Mouse (Mus musculus) kidney, adult 2 months (tissue): ENCODE results near the gene Zfp292. TPM values are rescaled to one million over a fixed set of nuclear protein-coding genes. Genes with fewer than 3 reads are reported as not detected.
A peak's percentile ranks its signal among the peaks of the same experiment; 100 is the strongest.

ENCODE experiments used
- DNase-seq: peaks from one replicate; pipeline ENCODE4 v3.0.0; 2021
- H3K27ac ChIP-seq: fragments of 200-500 bp; 2 replicates; pipeline ENCODE4 v1.5.1; 2012; ENCODE audit warnings: low read depth, low read length, control low read depth, inconsistent platforms; ENCODE audit not compliant: insufficient read depth
- H3K27me3 ChIP-seq: fragments of 200-500 bp; replicated peaks from 2 replicates; pipeline ENCODE4 v1.6.1; 2012; ENCODE audit warnings: mild to moderate bottlenecking, moderate library complexity, low read length, inconsistent platforms; ENCODE audit not compliant: control insufficient read depth, insufficient read depth
- H3K36me3 ChIP-seq: fragments of 200-500 bp; 2 replicates; pipeline ENCODE4 v1.6.1; 2012; ENCODE audit warnings: mild to moderate bottlenecking, moderate library complexity, low read length, inconsistent platforms; ENCODE audit not compliant: control insufficient read depth, insufficient read depth
- H3K4me1 ChIP-seq: fragments of 200-500 bp; 2 replicates; pipeline ENCODE4 v1.6.1; 2011; ENCODE audit warnings: low read length; ENCODE audit not compliant: control insufficient read depth, insufficient read depth
- H3K4me3 ChIP-seq: fragments of 200-500 bp; 2 replicates; pipeline ENCODE4 v1.5.1; 2011; ENCODE audit warnings: mild to moderate bottlenecking, low read depth, low read length, control low read depth; ENCODE audit not compliant: insufficient read depth
- CTCF ChIP-seq: fragments of 200-500 bp; conservative IDR thresholded peaks from 2 replicates; pipeline ENCODE4 v1.5.1; 2011; ENCODE audit warnings: low read depth, mild to moderate bottlenecking, control low read depth, low read length, moderate library complexity, mixed read lengths; ENCODE audit not compliant: insufficient read depth, insufficient read length
- POLR2A ChIP-seq: fragments of 200-500 bp; IDR thresholded peaks from one replicate; pipeline ENCODE4 v1.6.1; 2011; ENCODE audit warnings: low read depth, low read length, control low read depth
- WGBS: fragments of 180-500 bp; shearing (Covaris S2); methylation state at CpG from one replicate; pipeline ENCODE4 v1.1.7; 2018; 5-methylcytosine and 5-hydroxymethylcytosine counted together
- polyA plus RNA-seq: library from polyadenylated mRNA; depleted of rRNA; stranded (reverse); fragments of >200 nt; gene quantifications from 2 replicates; pipeline ENCODE4 v1.2.3, GENCODE M21; 2012

The Zfp292 gene
- polyA plus RNA-seq, 1 experiment: 1.9 TPM

- Histone ChIP-seq H3K36me3 (no peaks in the 10 kb centered on the region), H3K27me3 (no peaks in the 10 kb centered on the region), H3K27ac (no peak overlapping the region), H3K4me1 (no peaks in the 10 kb centered on the region), H3K4me3 (no peak overlapping the region)
- DNase-seq: no peak
- TF ChIP-seq POLR2A: no peak
- TF ChIP-seq CTCF: no peak
- WGBS: 75% methylated on average over 8 of the region's 8 CpGs
Measured at GRCm38 (mm10) chr4:34797294-34797983, 85.3 kb downstream of the Zfp292 start.

DNA sequence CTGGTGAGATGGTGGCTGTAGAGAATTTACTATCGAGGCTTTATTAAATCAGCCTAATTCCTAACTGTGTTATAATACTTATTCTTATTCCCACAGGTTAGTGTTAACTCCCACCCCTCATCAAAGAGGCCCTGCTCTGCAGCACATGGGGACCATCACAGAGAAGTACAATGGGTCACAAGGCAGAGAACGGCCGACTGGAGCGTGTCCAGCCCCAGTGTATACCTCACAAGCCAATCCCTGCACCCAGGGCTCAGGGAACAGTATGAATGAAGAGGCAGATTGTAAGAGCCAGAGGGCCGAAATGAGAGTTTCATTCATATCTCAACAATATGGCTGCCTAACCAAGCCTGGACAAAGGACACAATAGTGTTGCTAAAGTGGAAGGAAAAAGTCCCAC is 86.5 kb downstream of the Zfp292 start:
- no peak for DNase-seq
- no peaks in the 10 kb centered on the region for H3K36me3 ChIP-seq
- TF ChIP-seq POLR2A: no peak
- TF ChIP-seq CTCF: no peak
- H3K4me3 ChIP-seq: no peak overlapping the region
- H3K27me3 ChIP-seq: no peaks in the 10 kb centered on the region
- no peak overlapping the region for H3K27ac ChIP-seq
- no peaks in the 10 kb centered on the region for H3K4me1 ChIP-seq
- WGBS: 69% methylated on average over 5 of the region's 5 CpGs

- peak; percentile 37 for DNase-seq
- WGBS: 71% methylated on average over 3 of the region's 3 CpGs
- Histone ChIP-seq H3K4me1 (no peaks in the 10 kb centered on the region), H3K27ac (no peak overlapping the region), H3K4me3 (no peak overlapping the region), H3K27me3 (no peaks in the 10 kb centered on the region), H3K36me3 (no peaks in the 10 kb centered on the region)
- TF ChIP-seq CTCF: no peak
- TF ChIP-seq POLR2A: no peak
Measured at GRCm38 (mm10) chr4:34786476-34786875, 96.3 kb downstream of the Zfp292 start.

GRCm38 (mm10) chr4:34785646-34786045 is 97.1 kb downstream of the Zfp292 start:
- Histone ChIP-seq H3K27ac (no peak overlapping the region), H3K36me3 (no peaks in the 10 kb centered on the region), H3K27me3 (no peaks in the 10 kb centered on the region), H3K4me1 (no peaks in the 10 kb centered on the region), H3K4me3 (no peak overlapping the region)
- TF ChIP-seq POLR2A (no peak), CTCF (no peak)
- no peak for DNase-seq
- WGBS: 41% methylated on average over 2 of the region's 2 CpGs

DNA sequence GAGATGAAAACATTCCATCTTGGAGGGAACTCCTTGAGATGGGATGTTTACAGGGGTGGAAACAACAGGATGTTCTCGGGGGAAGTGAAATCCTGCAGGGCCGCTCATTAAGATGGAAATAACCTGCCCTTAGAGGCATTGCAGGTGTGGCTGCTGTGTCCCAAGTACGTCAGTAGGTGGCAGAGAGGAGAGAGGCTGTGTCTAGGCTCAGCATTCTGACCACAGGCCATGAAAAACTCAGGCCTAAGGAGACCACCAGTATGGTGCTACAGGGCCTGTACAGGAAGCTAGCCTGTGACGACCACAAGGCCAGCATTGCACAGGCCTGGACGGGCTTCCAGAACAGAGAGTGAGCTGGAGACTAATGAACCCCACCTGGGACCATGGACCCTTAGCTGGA is 97.9 kb downstream of the Zfp292 start:
- DNase-seq: no peak

GRCm38 (mm10) chr4:34782730-34783129 is 100.0 kb downstream of the Zfp292 start:
- TF ChIP-seq CTCF (peak; percentile 36; the same call in 1 of the 2 replicates), POLR2A (no peak)
- DNase-seq: no peak
- 29% methylated on average over 4 of the region's 4 CpGs for WGBS

More for the DNA sequence above, 97.9 kb downstream of the Zfp292 start:
- Histone ChIP-seq H3K27ac (no peak overlapping the region), H3K4me3 (no peak overlapping the region), H3K27me3 (no peaks in the 10 kb centered on the region), H3K36me3 (no peaks in the 10 kb centered on the region), H3K4me1 (no peaks in the 10 kb centered on the region)
- TF ChIP-seq POLR2A (no peak), CTCF (peak; percentile 61)
- WGBS: 64% methylated on average over 5 of the region's 5 CpGs

GRCm38 (mm10) chr4:34777677-34778527 is 104.9 kb downstream of the Zfp292 start, which contains the start of gene Smim8:
TSS of gene Smim8 (minus strand) at chr4:34778423.
- peak; percentile 78 for TF ChIP-seq CTCF
- TF ChIP-seq POLR2A: peak; percentile 74
- Histone ChIP-seq H3K4me3 (peak within 1 kb of the TSS; percentile 76), H3K4me1 (no peaks in the 10 kb centered on the region), H3K27ac (peak within 1 kb of the TSS; percentile 77), H3K27me3 (no peaks in the 10 kb centered on the region), H3K36me3 (no peaks in the 10 kb centered on the region)
- DNase-seq: peak; percentile 94
- 5% methylated on average over 40 of the region's 40 CpGs for WGBS

More at GRCm38 (mm10) chr4:34782730-34783129, 100.0 kb downstream of the Zfp292 start:
- no peaks in the 10 kb centered on the region for H3K4me1 ChIP-seq
- no peaks in the 10 kb centered on the region for H3K27me3 ChIP-seq
- H3K4me3 ChIP-seq: no peak overlapping the region
- H3K27ac ChIP-seq: no peak overlapping the region
- no peaks in the 10 kb centered on the region for H3K36me3 ChIP-seq
